Mouse (Mus musculus) hindbrain, embryonic 16.5 days (tissue): ENCODE results near the gene Gm49601. TPM values are rescaled to one million over a fixed set of nuclear protein-coding genes. Genes with fewer than 3 reads are reported as not detected.

Source experiments
- ATAC-seq: fragments of 200-750 bp; cut with Nextera tagmentation; 2 replicates; pipeline ENCODE4 v1.8.0; 2017; ENCODE audit warnings: moderate TSS enrichment, moderate library complexity
- H3K27ac ChIP-seq: fragments of 300-500 bp; sonication (generic); 2 replicates; pipeline ENCODE4 v1.5.1; 2014; ENCODE audit warnings: low read depth, mild to moderate bottlenecking, control low read depth, low read length, moderate library complexity
- H3K27me3 ChIP-seq: fragments of 300-500 bp; sonication (generic); replicated peaks from 2 replicates; pipeline ENCODE4 v1.6.1; 2014; ENCODE audit warnings: low read length; ENCODE audit not compliant: control insufficient read depth, insufficient read depth
- H3K36me3 ChIP-seq: fragments of 300-500 bp; sonication (generic); 2 replicates; pipeline ENCODE4 v1.6.1; 2014; ENCODE audit warnings: mild to moderate bottlenecking, low read length, moderate library complexity, mixed read lengths; ENCODE audit not compliant: control insufficient read depth, insufficient read depth
- H3K4me1 ChIP-seq: fragments of 300-500 bp; sonication (generic); 2 replicates; pipeline ENCODE4 v1.6.1; 2014; ENCODE audit warnings: low read depth, low read length; ENCODE audit not compliant: control insufficient read depth, insufficient read depth
- H3K4me2 ChIP-seq: fragments of 300-500 bp; sonication (generic); 2 replicates; pipeline ENCODE4 v1.6.1; 2014; ENCODE audit warnings: mild to moderate bottlenecking, low read length, control low read depth, moderate library complexity
- H3K4me3 ChIP-seq: fragments of 300-500 bp; sonication (generic); 2 replicates; pipeline ENCODE4 v1.5.1; 2014; ENCODE audit warnings: mild to moderate bottlenecking, low read length, control low read depth, moderate library complexity
- H3K9ac ChIP-seq: fragments of 300-500 bp; sonication (generic); 2 replicates; pipeline ENCODE4 v1.6.1; 2014; ENCODE audit warnings: low read depth, mild to moderate bottlenecking, control low read depth, low read length, moderate library complexity
- H3K9me3 ChIP-seq: fragments of 300-500 bp; sonication (generic); 2 replicates; pipeline ENCODE4 v1.6.1; 2014; ENCODE audit warnings: mild to moderate bottlenecking, low read length, moderate library complexity; ENCODE audit not compliant: control insufficient read depth
- WGBS: fragments of 180-500 bp; shearing (Covaris S2); extraction: QIAGEN DNeasy Blood & Tissue Kit; methylation state at CpG from one replicate; pipeline ENCODE4 v1.1.7; 2014; 5-methylcytosine and 5-hydroxymethylcytosine counted together
- polyA plus RNA-seq: library from polyadenylated mRNA; unstranded; fragments of >200 nt; fragmentation: Nextera tagmentation; extraction: Ambion mirVana; gene quantifications from 2 replicates; pipeline ENCODE4 v1.2.1, GENCODE M21; 2015

Gm49601 gene
- polyA plus RNA-seq, 1 experiment from 2014 or later = 22.6 TPM

GRCm38 (mm10) chr16:18632816-18633215 lies 6.6 kb upstream of the Gm49601 start:
- H3K4me2 ChIP-seq = no peak overlapping the region
- no peak overlapping the region for H3K9ac ChIP-seq
- 55% methylated on average over 2 of the region's 2 CpGs for WGBS
- H3K4me1 ChIP-seq = peaks cover 12% of the 10 kb centered on the region
- no peaks in the 10 kb centered on the region for H3K27me3 ChIP-seq
- ATAC-seq = no peak
- H3K9me3 ChIP-seq = no peaks in the 10 kb centered on the region
- no peak overlapping the region for H3K27ac ChIP-seq
- no peaks in the 10 kb centered on the region for H3K36me3 ChIP-seq
- H3K4me3 ChIP-seq = no peak overlapping the region

- Histone ChIP-seq H3K4me2 (no peak overlapping the region), H3K4me1 (peaks cover 20% of the 10 kb centered on the region), H3K27me3 (no peaks in the 10 kb centered on the region), H3K27ac (no peak overlapping the region), H3K9ac (no peak overlapping the region), H3K9me3 (no peaks in the 10 kb centered on the region), H3K36me3 (no peaks in the 10 kb centered on the region), H3K4me3 (no peak overlapping the region)
- ATAC-seq = no peak
- 49% methylated on average over 3 of the region's 3 CpGs for WGBS
Measured at GRCm38 (mm10) chr16:18632059-18632458, 5.8 kb upstream of the Gm49601 start.

GRCm38 (mm10) chr16:18631141-18631540 lies 4.9 kb upstream of the Gm49601 start:
- H3K27me3 ChIP-seq = no peaks in the 10 kb centered on the region
- WGBS = 49% methylated on average over 7 of the region's 7 CpGs
- H3K9ac ChIP-seq = no peak overlapping the region

GRCm38 (mm10) chr16:18630291-18630690 lies 4.1 kb upstream of the Gm49601 start:
- Histone ChIP-seq H3K36me3 (peaks cover under 1% of the 10 kb centered on the region; the same call in 1 of the 2 replicates), H3K9ac (peak overlapping the region; percentile 96), H3K27me3 (peaks cover 4% of the 10 kb centered on the region), H3K9me3 (peaks cover 2% of the 10 kb centered on the region; the same call in 1 of the 2 replicates), H3K4me1 (peaks cover 31% of the 10 kb centered on the region), H3K27ac (peak overlapping the region; percentile 85), H3K4me2 (peak overlapping the region; percentile 88), H3K4me3 (peak overlapping the region; percentile 83)
- 50% methylated on average over 5 of the region's 5 CpGs for WGBS
- ATAC-seq = peak; percentile 7; the same call in 1 of the 2 replicates

More at GRCm38 (mm10) chr16:18631141-18631540, 4.9 kb upstream of the Gm49601 start:
- Histone ChIP-seq H3K4me3 (no peak overlapping the region), H3K4me2 (no peak overlapping the region), H3K36me3 (no peaks in the 10 kb centered on the region), H3K4me1 (peaks cover 26% of the 10 kb centered on the region), H3K9me3 (peaks cover 2% of the 10 kb centered on the region; the same call in 1 of the 2 replicates), H3K27ac (no peak overlapping the region)
- ATAC-seq = no peak

GRCm38 (mm10) chr16:18629390-18630231 lies 3.4 kb upstream of the Gm49601 start, which contains the start of gene Sept5:
Sept5 (minus strand) TSS chr16:18629954.
- Histone ChIP-seq H3K4me3 (peak within 1 kb of the TSS; percentile 83), H3K27me3 (peaks cover 10% of the 10 kb centered on the region), H3K36me3 (peaks cover 7% of the 10 kb centered on the region), H3K9ac (peak within 1 kb of the TSS; percentile 96), H3K9me3 (peaks cover 2% of the 10 kb centered on the region; the same call in 1 of the 2 replicates), H3K27ac (peak within 1 kb of the TSS; percentile 85), H3K4me1 (peaks cover 31% of the 10 kb centered on the region), H3K4me2 (peak within 1 kb of the TSS; percentile 88)
- peak; percentile 67 for ATAC-seq
- 0% methylated on average over 66 of the region's 93 CpGs for WGBS

- H3K4me1 ChIP-seq = peaks cover 31% of the 10 kb centered on the region
- peak overlapping the region; percentile 85 for H3K27ac ChIP-seq
- peak overlapping the region; percentile 83 for H3K4me3 ChIP-seq
- peaks cover 14% of the 10 kb centered on the region for H3K36me3 ChIP-seq
- peak overlapping the region; percentile 96 for H3K9ac ChIP-seq
- peaks cover 17% of the 10 kb centered on the region for H3K27me3 ChIP-seq
- ATAC-seq = no peak; the same call in 1 of the 2 replicates
- peak overlapping the region; percentile 88 for H3K4me2 ChIP-seq
- peaks cover 2% of the 10 kb centered on the region; the same call in 1 of the 2 replicates for H3K9me3 ChIP-seq
- 21% methylated on average over 2 of the region's 2 CpGs for WGBS
Measured at GRCm38 (mm10) chr16:18628948-18629340, 2.7 kb upstream of the Gm49601 start.

- peak overlapping the region; percentile 83 for H3K4me3 ChIP-seq
- H3K9me3 ChIP-seq = peaks cover 2% of the 10 kb centered on the region; the same call in 1 of the 2 replicates
- no peak overlapping the region for H3K27ac ChIP-seq
- 44% methylated on average over 7 of the region's 7 CpGs for WGBS
- peaks cover 20% of the 10 kb centered on the region for H3K36me3 ChIP-seq
- peak overlapping the region; percentile 96 for H3K9ac ChIP-seq
- peaks cover 22% of the 10 kb centered on the region for H3K27me3 ChIP-seq
- H3K4me2 ChIP-seq = peak overlapping the region; percentile 88
- H3K4me1 ChIP-seq = peaks cover 31% of the 10 kb centered on the region
- ATAC-seq = no peak
Measured at GRCm38 (mm10) chr16:18628206-18628947, 2.1 kb upstream of the Gm49601 start.

GRCm38 (mm10) chr16:18627163-18627562 lies 936 bp upstream of the Gm49601 start:
- no peak for ATAC-seq
- peaks cover 2% of the 10 kb centered on the region; the same call in 1 of the 2 replicates for H3K9me3 ChIP-seq
- no peak overlapping the region for H3K9ac ChIP-seq
- H3K27ac ChIP-seq = no peak overlapping the region
- H3K27me3 ChIP-seq = peaks cover 34% of the 10 kb centered on the region
- H3K4me3 ChIP-seq = peak overlapping the region; percentile 83; the same call in 1 of the 2 replicates
- H3K4me1 ChIP-seq = peaks cover 31% of the 10 kb centered on the region
- H3K36me3 ChIP-seq = peaks cover 31% of the 10 kb centered on the region
- WGBS = 50% methylated on average over 3 of the region's 3 CpGs
- H3K4me2 ChIP-seq = peak overlapping the region; percentile 88
